7 mouse cellular contexts compared by ENCODE assay signal in genomic region chr13:100854174-100854573, GRCm38 (mm10). TPM values are rescaled to one million over a fixed set of nuclear protein-coding genes. Genes with fewer than 3 reads are reported as not detected.
DNase-seq lines count a peak whose midpoint lies in the region; ATAC-seq and TF ChIP-seq lines count a peak whose summit lies in the region.

No protein-coding gene starts in this region.

- DNase-seq in layer of hippocampus, adult 11-12 months (ENCODE audit: low spot score), result peak; percentile 42
- no peak for DNase-seq in layer of hippocampus, postnatal 36 days
- DNase-seq in R1 (ENCODE audit: low read depth, low spot score), result peak; percentile 74
- DNase-seq in forelimb bud, embryonic 11.5 days (ENCODE audit: low read depth, low spot score), result peak; percentile 65
- DNase-seq in testis, postnatal 10 days (ENCODE audit: low spot score), result no peak

- H3K27me3 ChIP-seq in E14TG2a.4 (ENCODE audit: insufficient read depth, low read length), result 0 out of 2 replicates have a peak, but pooled peaks cover 5% of the 10 kb centered on the region

- no peaks in the 10 kb centered on the region for H3K36me3 ChIP-seq in E14TG2a.4 (ENCODE audit: insufficient read depth, low read length)

- H3K9me3 ChIP-seq in E14TG2a.4 (ENCODE audit: low read length), result peaks cover 1% of the 10 kb centered on the region

- peak; percentile 78 for ATAC-seq in megakaryocyte, adult 5-6 weeks (ENCODE audit: poor library complexity, severe bottlenecking)

- H3K4me1 ChIP-seq in E14TG2a.4 (replicated peaks; ENCODE audit: low read depth, low read length), result no peaks in the 10 kb centered on the region

- TF ChIP-seq CTCF in E14TG2a.4 (conservative IDR thresholded peaks at IDR 0.05; ENCODE audit: low read length), result peak; percentile 71

- H3K4me3 ChIP-seq in E14TG2a.4 (replicated peaks; ENCODE audit: low read length), result no peak overlapping the region

RNA-seq across cellular contexts. Expression of gene Slc30a5, which starts 20.9 kb away (rescaled TPM):
- 10 to 100 TPM; 39.9 to 40.7 TPM for total RNA-seq in layer of hippocampus, postnatal 36 days (2021)
- 73.0 and 85.6 TPM in 2 replicates for total RNA-seq in megakaryocyte, adult 5-6 weeks (2015)
- total RNA-seq in megakaryocyte, adult 5-6 weeks (2017), result 75.7 and 78.5 TPM in 2 replicates

Comparison
In these comparisons a context has a peak if more than half of its experiments do, and no peak if none do; other contexts are left out.
1. DNase-seq: peak in layer of hippocampus, adult 11-12 months (single experiment), R1 (single experiment) and forelimb bud, embryonic 11.5 days (single experiment); none in layer of hippocampus, postnatal 36 days (0 of 2) and testis, postnatal 10 days (single experiment).